Mouse (Mus musculus): ENCODE data around the gene Ppl.

Ppl gene

DNA sequence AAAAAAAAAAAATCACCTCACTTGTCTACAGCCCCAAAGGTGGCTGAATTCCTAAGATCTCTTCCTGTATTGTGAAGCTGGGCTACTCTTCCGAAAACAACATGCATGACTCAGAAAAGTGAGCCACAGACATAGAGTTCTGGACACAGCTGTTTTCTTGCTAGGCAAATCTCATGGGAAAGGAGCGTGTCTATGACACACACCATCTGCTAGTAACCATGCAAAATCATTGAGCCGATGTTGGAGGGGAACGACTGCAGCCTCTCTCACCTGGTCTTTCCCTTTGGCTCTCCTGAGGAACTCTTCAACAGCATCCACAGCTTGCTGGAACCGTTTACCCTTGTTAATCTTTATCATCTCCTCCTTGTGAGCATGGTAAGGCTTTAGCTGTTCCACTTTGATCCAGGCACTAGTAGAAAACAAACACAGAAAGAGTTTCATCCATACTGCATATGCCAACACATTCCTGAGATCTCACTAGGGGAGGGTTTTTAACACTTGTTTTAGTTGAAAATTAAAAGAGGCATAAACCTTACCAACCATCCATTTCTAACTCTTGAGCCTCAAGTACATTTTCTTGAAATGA, 95.5 kb downstream of the Ppl start:
- no peak for DNase-seq (ENCODE audit: low read depth, low spot score)
